Mouse (Mus musculus): ENCODE results near the gene Dusp15. TPM values are rescaled to one million over a fixed set of nuclear protein-coding genes. Genes with fewer than 3 reads are reported as not detected.
A peak's percentile ranks its signal among the peaks of the same experiment; 100 is the strongest.

Dusp15 gene
- polyA plus RNA-seq, 2 experiments from 2014 or later, result 0.11 TPM; not detected in 1

DNA sequence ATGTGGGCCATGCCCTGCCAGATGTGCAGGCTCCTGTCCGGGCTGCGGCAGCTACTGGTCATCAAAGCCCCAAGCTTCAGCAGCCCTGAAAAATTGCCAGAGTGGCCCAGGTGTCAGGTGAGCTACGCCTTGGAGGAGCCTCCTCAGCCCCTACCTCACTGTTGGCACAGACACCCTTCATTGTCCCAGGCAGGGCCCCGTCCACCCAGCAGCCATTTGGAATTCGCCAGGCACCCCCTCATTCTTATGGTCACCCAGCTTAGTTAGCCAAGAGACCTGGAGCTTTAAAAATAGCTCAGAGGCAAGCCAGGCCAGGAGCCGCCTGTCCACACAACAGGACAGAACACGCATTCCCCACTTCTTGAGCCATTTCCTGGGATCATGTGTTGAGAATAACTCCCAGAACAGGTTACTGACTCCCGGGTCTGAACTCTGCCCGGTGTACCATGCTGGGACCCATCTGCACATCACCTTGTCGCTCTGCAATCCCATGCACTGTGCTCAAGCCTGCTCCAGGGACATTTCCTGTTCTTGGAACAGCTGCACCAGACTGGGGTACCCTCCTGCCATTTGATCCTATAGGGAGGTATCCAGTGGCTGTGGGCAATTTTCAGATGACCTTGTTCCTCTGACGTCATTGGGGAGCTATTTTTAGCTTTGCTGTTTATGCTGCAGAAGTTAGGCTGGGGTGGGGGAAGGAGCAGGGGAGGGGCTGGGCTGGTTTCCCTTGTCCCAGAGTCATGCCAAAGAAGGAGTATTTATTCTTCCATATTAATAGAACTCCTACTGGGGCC is 46.3 kb downstream of the Dusp15 start:
- no peak for ATAC-seq

DNA sequence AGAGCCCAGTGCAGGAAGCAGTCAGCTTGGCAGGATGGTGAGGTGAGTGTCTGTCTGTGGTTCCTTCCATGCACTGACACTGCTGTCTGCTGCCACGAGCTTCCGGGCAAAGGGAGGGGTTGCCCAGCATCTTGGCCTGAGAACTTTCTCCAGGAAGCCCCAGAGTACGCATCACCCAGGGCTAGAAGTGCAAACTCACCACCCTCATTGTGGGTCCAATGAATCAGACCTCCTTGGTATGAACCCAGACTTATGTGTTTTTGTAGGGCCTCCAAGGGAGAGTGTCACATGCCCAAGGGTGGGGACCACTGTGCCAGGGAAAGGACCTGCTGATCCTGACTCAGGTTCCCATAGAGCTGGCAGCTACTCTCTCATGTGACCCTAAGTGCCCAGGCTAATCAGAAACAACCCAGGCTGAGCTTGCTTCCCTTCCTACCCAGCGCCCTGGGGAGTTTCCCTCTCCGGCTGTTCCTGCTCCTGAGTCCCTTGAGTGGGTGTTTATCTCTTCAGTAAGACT is 47.3 kb downstream of the Dusp15 start:
- ATAC-seq, result peak; percentile 78

DNA sequence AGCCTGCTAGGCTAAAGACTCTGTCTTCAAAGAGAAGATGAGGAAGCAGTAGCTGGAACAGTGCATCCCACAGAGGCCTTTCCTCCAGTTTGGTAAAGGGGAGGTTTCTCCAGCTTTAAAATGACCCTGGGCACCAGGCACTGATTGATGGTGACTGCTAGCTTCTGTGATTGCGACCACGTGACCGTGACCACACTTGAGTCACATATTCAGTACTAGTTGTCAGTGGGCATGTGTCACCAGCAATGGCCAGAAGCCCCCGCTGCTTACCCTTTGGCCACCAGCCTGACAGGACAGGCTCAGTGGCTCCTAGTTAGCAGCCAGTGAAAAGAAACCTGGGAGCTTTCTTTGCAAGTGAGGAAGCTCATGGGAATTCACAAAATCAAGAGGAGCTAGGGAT is 47.9 kb downstream of the Dusp15 start:
- ATAC-seq, result no peak

DNA sequence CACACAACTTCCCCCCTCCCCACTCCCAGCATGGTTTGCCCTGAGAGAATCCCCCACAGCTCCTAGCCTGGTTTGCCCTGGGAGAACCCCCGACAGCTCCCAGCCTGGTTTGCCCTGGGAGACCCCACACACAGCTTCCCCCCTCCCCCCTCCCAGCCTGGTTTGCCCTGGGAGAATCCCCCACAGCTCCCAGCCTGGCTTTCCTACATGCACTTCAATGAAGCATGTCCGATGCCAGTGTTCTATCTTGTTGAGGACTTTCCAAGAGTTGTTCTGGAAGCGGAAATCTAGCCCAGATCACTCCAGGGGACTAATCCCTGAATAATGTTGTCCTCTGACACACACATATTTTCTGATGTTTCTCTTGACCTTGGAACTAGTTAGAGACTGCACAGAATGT is 48.8 kb downstream of the Dusp15 start:
- no peak for ATAC-seq

DNA sequence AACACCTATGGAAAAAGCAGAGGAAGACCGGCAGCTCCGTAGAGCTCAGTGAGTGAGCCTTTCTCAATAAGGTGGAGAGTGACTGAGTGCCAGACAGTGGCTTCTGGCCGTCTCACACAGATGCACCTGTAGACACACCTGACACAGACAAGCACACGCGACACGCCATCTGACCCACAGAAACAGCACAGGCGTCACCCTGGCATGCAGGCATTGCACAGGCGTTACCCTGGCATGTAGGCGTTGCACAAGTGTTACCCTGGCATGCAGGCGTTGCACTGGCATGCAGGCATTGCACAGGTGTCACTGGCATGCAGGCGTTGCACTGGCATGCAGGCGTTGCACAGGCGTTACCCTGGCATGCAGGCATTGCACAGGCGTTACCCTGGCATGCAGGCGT is 50.2 kb downstream of the Dusp15 start:
- ATAC-seq, result no peak

DNA sequence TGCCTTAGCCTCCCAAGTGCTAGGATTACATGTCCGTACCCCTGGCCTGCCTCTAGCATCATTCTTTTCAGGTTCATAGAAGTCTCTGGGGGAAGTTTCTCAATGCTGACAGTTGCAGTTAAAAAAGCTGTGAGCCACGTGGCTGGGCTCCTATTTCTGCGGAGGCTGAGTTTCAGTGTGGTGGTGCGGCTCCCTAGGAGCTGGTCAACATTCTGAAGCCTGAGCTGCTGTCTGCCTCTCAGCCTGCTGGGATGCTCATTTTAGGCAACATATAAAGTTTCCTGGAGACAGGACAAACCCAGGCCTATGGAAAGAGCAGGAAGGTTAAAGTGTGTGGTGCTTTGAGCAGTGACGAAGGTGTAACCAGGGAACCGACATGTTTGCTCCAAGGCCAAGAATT is 52.5 kb downstream of the Dusp15 start:
- no peak for ATAC-seq

DNA sequence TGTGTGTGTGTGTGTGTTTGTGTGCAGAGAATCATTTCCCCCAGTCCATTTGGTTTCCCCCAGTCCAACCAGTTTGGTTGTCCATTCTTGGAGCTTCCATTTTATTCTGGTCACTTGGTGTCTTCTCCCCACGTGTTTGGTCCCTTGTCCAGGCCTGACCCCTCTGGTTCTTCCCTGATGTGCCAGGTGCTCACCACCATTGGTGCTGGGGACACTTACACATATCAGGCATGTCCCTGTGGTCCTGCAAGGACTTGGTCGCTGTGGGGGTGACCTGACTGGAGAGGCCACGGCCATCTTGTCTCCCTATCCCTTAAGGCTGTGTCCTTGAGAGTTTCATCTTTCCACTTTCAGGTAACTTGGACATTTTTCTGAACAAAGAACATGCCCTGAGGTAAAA is 54.6 kb downstream of the Dusp15 start:
- no peak for ATAC-seq

DNA sequence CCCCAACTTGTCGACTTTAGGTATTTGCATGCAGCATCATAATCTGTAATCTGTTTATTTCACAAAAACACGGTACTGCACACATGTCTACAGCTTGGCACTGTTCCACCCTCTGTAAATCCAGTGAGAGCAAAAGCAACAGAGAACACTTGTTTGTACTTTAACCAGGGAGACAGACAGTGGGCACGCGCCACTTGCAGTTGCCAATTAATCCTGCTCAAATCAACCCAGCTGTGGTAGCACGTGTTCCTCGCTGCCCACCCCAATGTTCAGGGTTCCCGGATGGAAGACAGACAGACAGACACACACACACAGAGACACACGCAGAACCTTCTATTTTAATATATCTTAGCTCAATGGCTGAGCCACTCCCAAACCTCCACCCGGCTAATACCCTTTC is 55.7 kb downstream of the Dusp15 start:
- no peak for ATAC-seq

Other genes starting within 250 kb of the Dusp15 start
- gene Id1, start 215.4 kb downstream of the Dusp15 start, polyA plus RNA-seq (2017; shearing (Covaris generic)), result under 1 TPM; 0.75 to 0.82 TPM
- under 1 TPM in 1 of 2 experiments, not detected in 1; 0.46 TPM for gene Cox4i2, start 197.5 kb downstream of the Dusp15 start, polyA plus RNA-seq (2017; shearing (Covaris generic))
- 10 to 100 TPM; 55.5 to 75.0 TPM for gene Bcl2l1, start 120.0 kb downstream of the Dusp15 start, polyA plus RNA-seq (2017; shearing (Covaris generic))
- gene Tpx2, start 103.7 kb downstream of the Dusp15 start, polyA plus RNA-seq (2017; shearing (Covaris generic)), result 1 to 10 TPM; 4.0 to 9.7 TPM
- gene Mylk2, start 40.3 kb downstream of the Dusp15 start, polyA plus RNA-seq (2017; shearing (Covaris generic)), result not detected
- gene Foxs1, start 18.5 kb downstream of the Dusp15 start, polyA plus RNA-seq (2017; shearing (Covaris generic)), result not detected
- gene Ttll9, start 10.8 kb upstream of the Dusp15 start, polyA plus RNA-seq (2017; shearing (Covaris generic)), result 1 to 10 TPM in 1 of 2 experiments, under 1 TPM in 1; 0.78 to 2.0 TPM
- gene Pdrg1, start 63.7 kb upstream of the Dusp15 start, polyA plus RNA-seq (2017; shearing (Covaris generic)), result 100 to 1,000 TPM; 164 to 215 TPM
- not detected for gene Xkr7, start 80.2 kb upstream of the Dusp15 start, polyA plus RNA-seq (2017; shearing (Covaris generic))
- not detected for gene Ccm2l, start 114.3 kb upstream of the Dusp15 start, polyA plus RNA-seq (2017; shearing (Covaris generic))
- under 1 TPM; 0.61 to 0.67 TPM for gene Hck, start 156.8 kb upstream of the Dusp15 start, polyA plus RNA-seq (2017; shearing (Covaris generic))
- gene Tm9sf4, start 209.6 kb upstream of the Dusp15 start, polyA plus RNA-seq (2017; shearing (Covaris generic)), result 10 to 100 TPM; 41.1 to 62.2 TPM

All from CD4-positive, CD25-positive, alpha-beta regulatory T cell, adult 4 months (primary cell).